ENCODE assay signal across 22 mouse cellular contexts in genomic region chr16:36932546-36932945, GRCm38 (mm10). TPM values are rescaled to one million over a fixed set of nuclear protein-coding genes. Genes with fewer than 3 reads are reported as not detected.
"Had no signal": no experiment of that assay in that cellular context is flagged by ENCODE, and none has a peak within 500 bp of the region (broad histone marks: within the 10 kb centered on the region; RNA-seq: fewer than 3 reads in every experiment).

No protein-coding gene starts in this region.

- H3K4me3 ChIP-seq: gastrocnemius, adult 2 months; heart, adult 2 months; heart, embryonic 10.5 days; heart, embryonic 12.5 days; hindbrain, embryonic 10.5 days; hindbrain, embryonic 12.5 days; intestine, embryonic 15.5 days; layer of hippocampus, adult 2 months; left cerebral cortex, adult 2 months; limb, embryonic 13.5 days; limb, embryonic 15.5 days; liver, embryonic 12.5 days had no signal

- H3K27ac ChIP-seq: heart, embryonic 10.5 days; hindbrain, embryonic 10.5 days; hindbrain, embryonic 12.5 days; hindbrain, embryonic 14.5 days; intestine, embryonic 15.5 days; layer of hippocampus, adult 2 months; left cerebral cortex, adult 2 months; limb, embryonic 13.5 days; limb, embryonic 15.5 days; liver, embryonic 12.5 days had no signal

- H3K9me3 ChIP-seq: heart, embryonic 10.5 days; heart, embryonic 12.5 days; hindbrain, embryonic 10.5 days; hindbrain, embryonic 12.5 days; intestine, embryonic 15.5 days; limb, embryonic 13.5 days; limb, embryonic 15.5 days; liver, embryonic 12.5 days had no signal

- DNase-seq: gastrocnemius, adult 2 months; gastrocnemius, postnatal 10 days; gastrocnemius, postnatal 25 days; heart, adult 2 months; heart, postnatal 10 days; heart, postnatal 4 days; kidney, adult 18-20 months; kidney, adult 8-10 months; kidney, postnatal 10 days; kidney, postnatal 25 days; kidney, postnatal 4 days had no signal

- H3K4me1 ChIP-seq: heart, embryonic 10.5 days; hindbrain, embryonic 10.5 days; hindbrain, embryonic 12.5 days; intestine, embryonic 15.5 days had no signal

- H3K27me3 ChIP-seq: heart, embryonic 12.5 days; hindbrain, embryonic 12.5 days; intestine, embryonic 15.5 days; limb, embryonic 13.5 days; limb, embryonic 15.5 days; liver, embryonic 12.5 days had no signal

RNA-seq across cellular contexts. Expression of gene Fbxo40, which starts 57.7 kb away (rescaled TPM):
- polyA plus RNA-seq: hindbrain, embryonic 10.5 days; intestine, embryonic 15.5 days had no signal
